Mouse (Mus musculus) lung, postnatal 10 days (tissue): ENCODE data around the gene Nubpl.

ENCODE experiments used
- DNase-seq: peaks from one replicate; pipeline ENCODE4 v3.0.0; 2021

Nubpl gene

GRCm38 (mm10) chr12:52338136-52338753, 240.7 kb downstream of the Nubpl start:
- no peak for DNase-seq

DNA sequence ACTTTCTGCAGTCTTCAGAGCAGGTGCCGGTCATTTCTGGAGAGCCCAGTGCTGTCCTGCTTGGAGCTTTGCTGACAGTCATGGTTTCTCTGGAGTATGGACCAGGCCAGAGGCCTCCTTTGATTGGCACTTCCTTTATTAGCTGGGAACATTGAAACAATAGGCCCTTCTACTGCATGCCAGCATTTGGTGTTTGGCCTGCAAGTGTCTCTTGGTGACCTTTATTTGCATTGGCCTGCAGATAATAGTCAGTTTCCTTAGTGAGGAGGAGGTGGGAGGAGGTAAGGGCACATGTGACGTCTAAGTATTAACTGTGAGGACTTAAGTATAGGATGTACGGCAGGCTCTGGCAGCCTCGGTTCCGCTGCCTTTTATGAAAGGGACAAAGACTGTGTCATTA, 249.1 kb downstream of the Nubpl start:
- DNase-seq = peak; percentile 40

- DNase-seq = no peak
These were observed 252.7 kb downstream of the Nubpl start for GRCm38 (mm10) chr12:52350276-52350675.

DNA sequence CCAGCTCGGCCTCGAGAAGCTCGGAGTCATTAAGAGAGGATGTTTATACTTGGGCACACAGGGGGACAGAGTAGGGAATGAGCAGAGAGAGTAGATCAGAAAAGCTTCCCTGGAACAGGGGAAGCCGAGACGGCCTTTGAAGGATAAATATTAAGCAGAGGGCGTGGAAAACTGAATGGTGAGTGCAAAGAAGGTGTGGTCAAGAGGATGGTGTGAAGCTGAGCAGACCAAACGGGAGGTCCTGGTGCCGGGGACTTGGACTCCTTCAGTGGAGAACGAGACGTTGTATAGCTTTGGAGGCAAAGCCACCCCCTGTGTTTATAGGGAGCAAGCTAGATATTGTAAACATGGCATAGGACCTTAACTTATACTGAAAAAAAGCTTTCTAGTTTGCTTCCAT, 261.9 kb downstream of the Nubpl start:
- DNase-seq = no peak

- no peak for DNase-seq
These were observed 262.6 kb downstream of the Nubpl start for GRCm38 (mm10) chr12:52360136-52360535.

DNA sequence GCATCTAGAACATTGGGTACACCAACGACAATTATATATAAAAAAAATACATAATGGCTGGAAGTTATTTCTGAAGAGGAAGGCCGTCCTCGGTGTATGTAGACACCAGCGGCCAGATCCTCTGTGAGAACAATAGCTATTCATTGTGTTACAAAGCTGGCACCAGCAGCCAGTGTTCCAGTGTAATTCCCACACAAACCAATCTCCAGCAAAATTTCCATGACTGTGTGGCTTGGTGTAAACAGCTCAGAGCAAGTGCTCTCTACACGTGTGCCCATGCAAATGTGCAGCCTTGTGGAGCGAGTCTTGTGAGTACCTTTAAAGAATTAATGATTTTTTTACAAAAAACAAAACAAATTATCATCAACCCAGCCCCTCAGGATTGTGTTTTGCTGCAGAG, 263.7 kb downstream of the Nubpl start:
- peak; percentile 34 for DNase-seq
